Mouse (Mus musculus) Patski (cell line): Measurements from ENCODE around the gene Rfx7. TPM values are rescaled to one million over a fixed set of nuclear protein-coding genes. Genes with fewer than 3 reads are reported as not detected.

Experiments used
- ATAC-seq: fragments of 100-300 bp; one replicate; pipeline ENCODE4 v1.8.0; 2021
- CTCF ChIA-PET: fragments of 350-600 bp; sonication (Branson Sonifier 250); formaldehyde crosslinking; loops from one replicate; lab custom pipeline; 2022; ENCODE audit warnings: inconsistent platforms; lab: Charles Lee
- POLR2A ChIA-PET: fragments of 350-600 bp; sonication (Branson Sonifier 250); formaldehyde crosslinking; loops from one replicate; lab custom pipeline; 2022; ENCODE audit warnings: antibody characterized with exemption, inconsistent platforms; lab: Charles Lee
- DNase-seq: peaks from one replicate; pipeline ENCODE4 v3.0.0-alpha.2; 2011; ENCODE audit warnings: low read depth, low spot score
- H3K27me3 ChIP-seq: fragments of 371-371 bp; one replicate; pipeline ENCODE4 v1.5.1; 2021
- CTCF ChIP-seq: fragments of 100-300 bp; IDR thresholded peaks from one replicate; pipeline ENCODE4 v1.5.1; 2021
- in situ Hi-C: fragments of 300-500 bp; cut with MboI; formaldehyde crosslinking; loops from 3 replicates; pipeline ENCODE4 v1.11.1; 2018; ENCODE audit warnings: low pct_unique_long_range_greater_than_20kb, mixed read lengths
- polyA plus RNA-seq: library from polyadenylated mRNA; unstranded; gene quantifications from one replicate; pipeline ENCODE4 v1.2.3, GENCODE M21; 2021

Gene Rfx7
- polyA plus RNA-seq, 1 experiment from 2014 or later, result 16.7 TPM

DNA sequence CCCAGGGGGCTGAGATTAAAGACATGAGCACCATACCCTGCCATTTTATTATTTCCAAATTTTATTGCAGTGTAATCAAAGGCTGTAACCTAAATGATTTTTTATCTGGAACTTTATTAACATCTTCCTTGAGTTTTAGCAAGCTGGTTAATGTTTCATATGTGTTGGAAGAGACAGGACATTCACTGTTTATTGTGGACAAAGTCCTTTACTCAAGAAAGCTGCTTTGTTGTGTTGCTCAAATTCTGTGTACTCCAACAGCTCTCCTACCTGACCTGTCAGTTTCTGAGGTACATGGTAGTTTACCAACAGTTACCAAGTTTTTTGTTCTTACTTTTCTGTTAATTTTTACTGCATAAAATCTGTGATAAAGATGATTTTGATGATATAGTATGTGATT, 16.7 kb upstream of the Rfx7 start:
- POLR2A ChIA-PET, result interaction anchor here (1.4 kb wide), 1 partner anchor 24 kb away, joined by 4 read pairs; the partner anchor contains the start of gene Tex9
- in situ Hi-C loops, result no loop called here
- ATAC-seq (no peak), DNase-seq (no peak)
- TF ChIP-seq CTCF, result no peak
- CTCF ChIA-PET, result no interaction called here
- peaks cover 19% of the 10 kb centered on the region for H3K27me3 ChIP-seq

GRCm38 (mm10) chr9:72519246-72519645, 12.8 kb upstream of the Rfx7 start:
- no peak for ATAC-seq
- ChIA-PET POLR2A (no interaction called here), CTCF (no interaction called here)
- TF ChIP-seq CTCF, result no peak
- in situ Hi-C loops, result no loop called here
- H3K27me3 ChIP-seq, result peaks cover 17% of the 10 kb centered on the region
- DNase-seq, result no peak

GRCm38 (mm10) chr9:72520849-72521248, 11.2 kb upstream of the Rfx7 start:
- peaks cover 17% of the 10 kb centered on the region for H3K27me3 ChIP-seq
- TF ChIP-seq CTCF, result no peak
- CTCF ChIA-PET, result no interaction called here
- in situ Hi-C loops, result no loop called here
- DNase-seq (no peak), ATAC-seq (no peak)
- POLR2A ChIA-PET, result no interaction called here

- H3K27me3 ChIP-seq, result no peaks in the 10 kb centered on the region
- ChIA-PET CTCF (no interaction called here), POLR2A (no interaction called here)
- TF ChIP-seq CTCF, result no peak
- ATAC-seq (no peak), DNase-seq (no peak)
- in situ Hi-C loops, result no loop called here
Measured at GRCm38 (mm10) chr9:72526091-72526490, 5.9 kb upstream of the Rfx7 start.

DNA sequence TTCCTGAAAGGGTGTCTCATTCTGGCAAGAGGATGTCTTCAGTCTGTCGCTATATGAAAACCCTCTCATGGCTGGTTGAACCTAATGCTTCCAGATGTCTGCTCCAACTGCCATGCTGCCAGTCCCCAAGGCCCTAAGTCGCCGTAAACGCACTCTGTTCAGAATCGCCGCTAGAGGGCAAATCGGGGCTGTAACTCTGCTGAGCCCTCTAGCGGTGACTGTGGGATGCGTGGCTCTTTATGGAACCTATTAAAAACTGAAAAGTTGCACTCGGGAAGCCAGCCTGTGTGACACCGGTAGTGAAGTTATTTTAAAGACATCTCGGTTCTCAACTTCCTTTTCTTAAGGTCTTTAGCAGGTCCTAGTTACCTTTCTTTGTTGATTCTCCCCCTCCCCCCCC, 1.8 kb upstream of the Rfx7 start:
- H3K27me3 ChIP-seq, result no peaks in the 10 kb centered on the region
- in situ Hi-C loops, result loop anchor here (10.0 kb wide), 1 partner anchor 145 kb away; no protein-coding TSS in a partner anchor
- ChIA-PET CTCF (interaction anchor here (1.5 kb wide), 1 partner anchor 14 kb away, joined by 5 read pairs; no protein-coding TSS in a partner anchor), POLR2A (no interaction called here)
- ATAC-seq (peak; percentile 25), DNase-seq (no peak)
- TF ChIP-seq CTCF, result peak; percentile 100

- in situ Hi-C loops, result loop anchor here (10.0 kb wide), 1 partner anchor 144 kb away; no protein-coding TSS in a partner anchor
- ATAC-seq, result no peak
- no peaks in the 10 kb centered on the region for H3K27me3 ChIP-seq
- POLR2A ChIA-PET, result no interaction called here
- TF ChIP-seq CTCF, result no peak
- CTCF ChIA-PET, result interaction anchor here (1.5 kb wide), 2 partner anchors 13 to 51 kb away, joined by 3 to 5 read pairs; no protein-coding TSS in a partner anchor
- no peak for DNase-seq
Measured at GRCm38 (mm10) chr9:72530824-72531223, 1.2 kb upstream of the Rfx7 start.

DNA sequence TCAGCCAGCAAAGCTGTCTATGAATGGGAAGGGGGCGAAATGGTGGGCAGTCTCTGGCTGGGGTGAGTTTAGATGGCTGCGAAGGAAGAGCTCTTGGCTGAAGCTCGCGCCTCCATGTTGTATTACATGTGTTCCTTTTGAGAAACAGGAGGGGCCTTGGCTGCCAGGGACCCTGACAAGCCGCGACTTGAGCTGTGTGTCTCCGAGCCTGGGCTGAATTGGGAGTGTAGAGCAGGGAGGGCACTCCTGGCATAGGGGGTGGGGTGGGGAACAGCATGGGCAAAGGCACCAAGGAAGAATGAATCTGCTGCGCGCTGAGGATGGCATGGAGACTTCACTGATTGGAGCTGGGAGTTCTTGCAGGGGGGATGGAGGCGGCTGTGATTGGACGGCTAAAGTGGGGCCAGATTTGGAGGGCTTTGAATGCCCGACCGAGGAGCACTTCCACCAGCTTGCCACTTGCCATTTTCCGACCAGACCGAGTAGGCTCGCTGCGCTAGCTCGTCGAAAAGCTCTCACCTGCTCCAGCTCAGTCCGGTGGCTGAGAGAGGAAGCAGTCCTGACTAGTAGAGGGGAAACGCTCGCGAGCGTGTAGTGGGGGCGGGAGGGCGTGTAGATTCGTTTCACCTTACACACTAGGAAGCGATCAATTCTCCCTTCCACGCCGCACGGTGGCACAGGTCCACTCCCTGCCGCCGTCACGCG, 597 bp upstream of the Rfx7 start:
- H3K27me3 ChIP-seq, result no peaks in the 10 kb centered on the region
- ChIA-PET POLR2A (interaction anchor here (1.3 kb wide), 1 partner anchor 132 kb away, joined by 6 read pairs; no protein-coding TSS in a partner anchor), CTCF (interaction anchor here (0.8 to 1.5 kb wide), 4 partner anchors 10 to 66 kb away, joined by 3 to 5 read pairs (median 3); no protein-coding TSS in a partner anchor)
- no peak for TF ChIP-seq CTCF
- DNase-seq (peak; percentile 48), ATAC-seq (peak; percentile 71)
- in situ Hi-C loops, result loop anchor here (10.0 kb wide), 1 partner anchor 143 kb away; no protein-coding TSS in a partner anchor

GRCm38 (mm10) chr9:72532381-72533088, 495 bp downstream of the Rfx7 start:
- in situ Hi-C loops, result loop anchor here (10.0 kb wide), 1 partner anchor 142 kb away; no protein-coding TSS in a partner anchor
- no peaks in the 10 kb centered on the region for H3K27me3 ChIP-seq
- DNase-seq (no peak), ATAC-seq (peak; percentile 19)
- CTCF ChIA-PET, result no interaction called here
- POLR2A ChIA-PET, result interaction anchor here (1.3 kb wide), 1 partner anchor 131 kb away, joined by 6 read pairs; no protein-coding TSS in a partner anchor
- TF ChIP-seq CTCF, result no peak

DNA sequence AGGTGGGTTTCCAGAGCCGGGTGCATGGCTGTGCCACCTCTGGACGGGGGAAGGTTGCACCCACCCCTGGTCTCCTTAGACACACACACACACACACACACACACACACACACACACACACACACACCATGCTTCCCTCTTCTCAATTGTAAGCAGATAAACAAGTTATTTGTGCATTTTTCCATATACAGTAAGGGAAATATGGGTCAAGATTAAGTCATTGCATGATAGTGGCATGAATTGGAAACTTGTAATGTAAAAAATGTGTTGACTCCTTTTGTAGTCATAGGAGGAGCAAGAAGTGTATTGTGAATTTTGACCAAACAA, 1.0 kb downstream of the Rfx7 start:
- ChIA-PET CTCF (no interaction called here), POLR2A (interaction anchor here (1.3 kb wide), 1 partner anchor 130 kb away, joined by 6 read pairs; no protein-coding TSS in a partner anchor)
- in situ Hi-C loops, result loop anchor here (10.0 kb wide), 1 partner anchor 142 kb away; no protein-coding TSS in a partner anchor
- TF ChIP-seq CTCF, result no peak
- no peak for ATAC-seq
- DNase-seq, result no peak
- no peaks in the 10 kb centered on the region for H3K27me3 ChIP-seq

GRCm38 (mm10) chr9:72534985-72535384, 2.9 kb downstream of the Rfx7 start:
- ATAC-seq (no peak), DNase-seq (no peak)
- ChIA-PET POLR2A (no interaction called here), CTCF (no interaction called here)
- no peaks in the 10 kb centered on the region for H3K27me3 ChIP-seq
- in situ Hi-C loops, result loop anchor here (10.0 kb wide), 1 partner anchor 140 kb away; no protein-coding TSS in a partner anchor
- no peak for TF ChIP-seq CTCF

GRCm38 (mm10) chr9:72535394-72535793, 3.4 kb downstream of the Rfx7 start:
- in situ Hi-C loops, result loop anchor here (10.0 kb wide), 1 partner anchor 139 kb away; no protein-coding TSS in a partner anchor
- ChIA-PET CTCF (no interaction called here), POLR2A (no interaction called here)
- H3K27me3 ChIP-seq, result no peaks in the 10 kb centered on the region
- ATAC-seq, result no peak
- DNase-seq, result no peak
- TF ChIP-seq CTCF, result no peak
